Mouse (Mus musculus) NIH3T3 (cell line): ENCODE measurements around the gene Mcrip2.

ENCODE experiments used
- DNase-seq: peaks from one replicate; pipeline ENCODE4 v3.0.0-alpha.2; 2012; ENCODE audit warnings: low read depth

The Mcrip2 gene

GRCm38 (mm10) chr17:25865288-25865687 lies 3.3 kb downstream of the Mcrip2 start:
- DNase-seq = no peak

- no peak for DNase-seq
These were observed 4.3 kb downstream of the Mcrip2 start for GRCm38 (mm10) chr17:25864311-25864710.

- no peak for DNase-seq
These were observed 4.9 kb downstream of the Mcrip2 start for GRCm38 (mm10) chr17:25863681-25864080.

- no peak for DNase-seq
These were observed 6.6 kb downstream of the Mcrip2 start for GRCm38 (mm10) chr17:25861704-25862612.

GRCm38 (mm10) chr17:25860832-25861703 lies 7.5 kb downstream of the Mcrip2 start, which contains the start of gene Wdr90:
Wdr90 (minus strand) TSS chr17:25861501.
- DNase-seq = peak; percentile 96

- no peak for DNase-seq
These were observed 8.3 kb downstream of the Mcrip2 start for GRCm38 (mm10) chr17:25860229-25860628.

GRCm38 (mm10) chr17:25844396-25844901 lies 24.1 kb downstream of the Mcrip2 start, which contains the start of gene Rhot2:
Rhot2 (minus strand) TSS chr17:25844851.
- peak; percentile 98 for DNase-seq

GRCm38 (mm10) chr17:25843636-25844395 lies 24.7 kb downstream of the Mcrip2 start:
- DNase-seq = peak; percentile 14

GRCm38 (mm10) chr17:25843122-25843521 lies 25.4 kb downstream of the Mcrip2 start:
- DNase-seq = no peak

- DNase-seq = no peak
These were observed 26.1 kb downstream of the Mcrip2 start for GRCm38 (mm10) chr17:25842509-25842908.

GRCm38 (mm10) chr17:25841117-25841880 lies 27.3 kb downstream of the Mcrip2 start, which contains the start of gene Gm20683:
Gm20683 (minus strand) TSS chr17:25841763.
- no peak for DNase-seq

- no peak for DNase-seq
These were observed 28.0 kb downstream of the Mcrip2 start for GRCm38 (mm10) chr17:25840519-25840918.

- no peak for DNase-seq
These were observed 28.9 kb downstream of the Mcrip2 start for GRCm38 (mm10) chr17:25839455-25840235.

- DNase-seq = no peak
These were observed 29.7 kb downstream of the Mcrip2 start for GRCm38 (mm10) chr17:25838904-25839303.

GRCm38 (mm10) chr17:25837533-25837932 lies 31.0 kb downstream of the Mcrip2 start:
- DNase-seq = no peak

GRCm38 (mm10) chr17:25837076-25837410 lies 31.5 kb downstream of the Mcrip2 start, which contains the start of gene Rhbdl1:
Rhbdl1 (minus strand) TSS chr17:25837295.
- DNase-seq = no peak

- DNase-seq = no peak
These were observed 32.0 kb downstream of the Mcrip2 start for GRCm38 (mm10) chr17:25836397-25837075.

GRCm38 (mm10) chr17:25835816-25836215 lies 32.7 kb downstream of the Mcrip2 start:
- no peak for DNase-seq

GRCm38 (mm10) chr17:25835301-25835700 lies 33.3 kb downstream of the Mcrip2 start:
- DNase-seq = no peak
